Mouse (Mus musculus) mouse trophoblast stem cell (cell line): ENCODE measurements around the gene Ndufv2.
"Not testable (repeated sequence)": the region's sequence is repeated elsewhere in the genome, so short reads cannot be mapped to it uniquely, and the experiment has no call there.

Source experiments
- in situ Hi-C, 2 experiments: fragments of 300-500 bp; cut with MseI, MboI; formaldehyde crosslinking; loops; 2 replicates in 1 of 2; 3 replicates in 1 of 2; pipeline ENCODE4 v1.15.1; 2025

Gene Ndufv2

DNA sequence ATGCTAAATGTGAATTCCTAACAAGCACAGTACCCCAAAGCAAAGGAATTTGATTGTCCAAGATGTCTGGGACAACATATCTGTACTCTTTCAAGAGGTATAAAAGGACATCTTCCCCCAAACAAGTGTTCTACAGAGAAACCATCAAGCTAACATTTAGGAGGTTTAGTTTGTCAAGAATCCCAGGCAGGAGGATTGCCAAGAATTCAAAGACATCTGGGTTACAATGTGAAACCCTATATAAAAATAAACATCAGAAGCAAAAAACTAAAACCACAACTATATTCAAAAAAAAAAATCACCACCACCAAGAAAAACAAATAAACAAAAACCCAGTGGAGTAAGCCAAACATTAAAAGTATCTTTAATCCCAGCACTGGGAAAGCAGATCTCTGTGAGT lies 11.1 kb downstream of the Ndufv2 start:
- in situ Hi-C loops: no loop called here

DNA sequence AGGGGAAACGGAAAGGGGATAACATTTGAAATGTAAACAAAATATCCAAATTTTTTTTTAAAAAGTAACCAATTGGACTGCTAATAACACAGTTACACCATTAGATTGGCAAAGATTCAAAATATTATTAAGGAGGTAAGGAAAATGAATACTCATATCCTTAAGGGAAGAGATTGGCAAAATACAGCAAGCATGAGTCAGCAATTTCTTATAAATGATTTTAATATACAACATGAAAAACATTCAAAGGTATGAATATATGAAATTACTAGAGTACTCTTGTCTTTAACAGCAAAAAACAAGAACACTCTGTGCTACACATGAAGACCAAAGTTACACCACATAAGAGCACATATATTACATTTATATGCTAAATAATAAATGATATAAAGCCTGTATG lies 16.3 kb downstream of the Ndufv2 start:
- in situ Hi-C loops: no loop called here

DNA sequence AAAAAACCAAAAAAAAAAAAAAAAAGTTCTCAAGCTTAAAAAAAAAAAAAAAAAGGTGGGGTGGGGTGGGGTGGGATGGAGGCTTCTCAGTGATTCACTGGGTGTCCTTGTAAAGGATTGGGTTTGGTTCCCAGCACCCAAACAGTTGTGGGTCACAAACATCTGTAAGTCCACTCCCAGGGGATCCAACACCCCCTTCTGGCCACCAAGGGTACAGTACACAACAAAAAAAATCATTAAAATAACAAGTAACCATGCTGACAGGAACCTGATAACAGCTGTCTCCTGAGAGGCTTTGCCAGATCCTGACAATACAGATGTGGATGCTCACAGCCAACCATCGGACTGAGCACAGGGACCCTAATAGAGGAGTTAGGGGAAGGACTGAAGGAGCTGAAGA lies 16.9 kb downstream of the Ndufv2 start:
- in situ Hi-C loops: no loop called here

DNA sequence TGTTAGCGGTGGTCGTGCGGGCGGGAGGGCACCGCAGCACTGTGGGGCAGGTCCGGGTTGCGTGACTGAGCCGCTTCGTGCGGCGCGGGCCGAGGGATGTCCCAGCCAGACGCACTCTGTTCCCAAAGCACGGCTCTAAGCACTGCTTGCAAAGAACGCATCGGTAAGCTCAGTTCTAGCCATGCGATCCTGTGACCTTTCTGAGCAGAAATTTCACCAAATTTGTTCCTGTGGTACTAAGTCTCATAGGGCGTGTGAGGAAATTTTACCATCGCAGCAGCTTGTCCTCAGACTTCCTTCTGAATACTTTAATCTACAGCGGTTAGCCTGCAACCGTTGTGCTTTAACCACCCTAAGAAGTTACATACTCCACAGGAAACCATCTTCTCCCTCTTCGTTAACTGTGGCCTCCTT lies 23.9 kb downstream of the Ndufv2 start:
- in situ Hi-C loops: no loop called here

DNA sequence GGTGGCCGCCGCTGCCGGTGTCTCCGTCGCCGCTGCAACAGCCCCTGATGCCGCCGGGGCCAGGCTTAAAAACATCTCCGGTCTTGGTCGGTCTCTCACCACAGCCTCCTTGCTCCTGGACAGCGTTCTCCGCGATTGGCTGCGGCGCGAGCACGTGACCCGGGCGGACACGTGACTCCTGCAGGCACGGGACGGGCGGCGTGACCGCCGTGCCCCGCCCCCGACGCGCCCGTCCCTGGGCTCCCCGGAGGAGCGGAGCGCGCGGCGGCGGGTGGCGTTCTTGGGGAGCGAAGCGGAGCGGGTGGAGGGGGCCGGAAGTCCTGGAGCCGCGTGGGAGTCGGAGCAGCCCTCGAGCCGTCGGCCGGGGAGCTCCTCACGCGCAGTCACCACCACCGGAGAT lies 24.4 kb downstream of the Ndufv2 start, which contains the start of gene Ankrd12:
Gene Ankrd12 (minus strand): TSS at position 156 of the 400 bp plus-strand sequence.
- in situ Hi-C loops: no loop called here

DNA sequence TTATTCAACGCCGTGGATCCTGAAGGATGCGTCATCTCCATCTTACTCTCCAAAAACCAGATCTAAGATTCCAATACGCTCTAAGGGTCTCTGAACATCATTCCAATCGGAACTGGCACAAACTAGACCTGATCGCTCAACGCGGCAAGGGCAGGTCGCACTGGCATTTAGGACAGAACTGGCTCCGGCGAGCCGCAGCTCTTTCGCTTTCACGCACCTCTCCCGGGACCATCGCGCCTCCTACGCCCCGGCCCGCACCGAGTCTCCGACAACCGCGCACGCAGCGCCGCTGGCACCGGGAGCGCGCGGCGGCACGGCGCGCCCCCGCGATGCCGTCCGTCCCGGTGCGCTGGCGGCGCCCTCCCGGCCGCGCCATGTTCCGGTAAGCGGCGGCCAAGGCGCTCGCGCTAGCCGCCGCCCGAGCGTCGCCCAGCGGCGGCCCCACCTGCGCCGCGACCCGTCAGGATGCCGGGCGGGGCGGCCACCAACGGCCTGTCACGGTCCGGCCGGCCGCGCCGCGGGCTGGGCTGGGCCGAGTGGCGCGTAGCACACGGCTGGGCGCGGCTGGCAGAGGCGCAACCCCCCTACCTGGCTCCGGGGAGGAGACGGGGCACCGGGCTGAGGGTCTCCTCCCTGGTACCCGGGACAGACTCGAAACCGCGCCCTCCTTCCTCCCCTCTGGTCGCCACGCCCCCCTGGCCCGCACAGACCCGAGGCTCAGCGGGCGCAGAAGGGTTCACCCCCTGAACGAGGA lies 25.0 kb downstream of the Ndufv2 start:
- in situ Hi-C loops: no loop called here

DNA sequence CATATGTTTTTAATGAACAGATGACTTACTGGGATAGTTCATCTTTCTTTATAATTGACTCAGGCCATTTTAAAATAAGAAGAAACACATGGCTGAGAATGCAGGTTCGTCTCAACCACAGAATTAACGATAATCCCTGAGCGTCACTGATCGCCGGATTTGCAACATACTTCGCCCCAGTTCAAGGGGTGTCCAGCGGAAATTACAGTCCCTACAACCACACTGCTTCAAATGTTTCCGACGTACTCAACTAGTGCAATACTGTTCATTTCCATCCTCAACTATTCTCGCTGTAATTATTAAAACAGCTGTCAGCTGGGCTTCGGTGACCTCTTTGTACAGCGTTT lies 25.6 kb downstream of the Ndufv2 start:
- in situ Hi-C loops: no loop called here

DNA sequence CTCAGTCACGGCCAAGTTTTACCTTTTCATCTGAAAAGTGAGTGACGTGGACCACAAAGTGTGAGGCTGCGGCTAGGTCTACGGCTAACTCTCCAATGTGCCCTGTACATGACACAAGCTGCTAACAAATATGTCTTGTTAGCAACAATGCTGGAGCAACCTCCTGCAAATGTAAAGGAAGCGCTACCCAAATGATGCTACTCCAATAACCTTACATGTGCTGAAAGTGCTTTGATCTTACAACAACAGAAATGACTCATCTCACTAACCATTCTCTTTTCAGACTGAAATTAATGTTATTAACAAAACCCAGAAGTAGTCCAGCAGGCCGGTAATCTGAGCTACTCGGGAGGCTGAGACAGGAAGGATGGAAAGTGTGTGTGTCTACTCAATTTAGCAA lies 27.4 kb downstream of the Ndufv2 start:
- in situ Hi-C loops: no loop called here

DNA sequence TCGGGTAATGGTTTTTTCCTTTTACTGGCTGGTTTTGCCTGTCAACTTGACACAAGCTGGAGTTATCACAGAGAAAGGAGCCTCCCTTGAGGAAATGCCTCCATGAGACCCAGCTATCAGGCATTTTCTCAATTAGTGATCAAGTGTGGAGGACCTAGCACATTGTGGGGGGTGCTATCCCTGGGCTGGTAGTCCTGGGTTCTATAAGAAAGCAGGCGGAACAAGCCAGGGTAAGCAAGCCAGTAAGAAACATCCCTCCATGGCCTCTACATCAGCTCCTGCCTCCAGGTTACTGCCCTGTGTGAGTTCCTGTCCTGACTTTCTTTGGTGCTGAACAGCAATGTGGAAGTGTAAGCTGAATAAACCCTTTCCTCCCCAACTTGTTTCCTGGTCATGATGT lies 32.3 kb downstream of the Ndufv2 start:
- in situ Hi-C loops: not testable (repeated sequence)

DNA sequence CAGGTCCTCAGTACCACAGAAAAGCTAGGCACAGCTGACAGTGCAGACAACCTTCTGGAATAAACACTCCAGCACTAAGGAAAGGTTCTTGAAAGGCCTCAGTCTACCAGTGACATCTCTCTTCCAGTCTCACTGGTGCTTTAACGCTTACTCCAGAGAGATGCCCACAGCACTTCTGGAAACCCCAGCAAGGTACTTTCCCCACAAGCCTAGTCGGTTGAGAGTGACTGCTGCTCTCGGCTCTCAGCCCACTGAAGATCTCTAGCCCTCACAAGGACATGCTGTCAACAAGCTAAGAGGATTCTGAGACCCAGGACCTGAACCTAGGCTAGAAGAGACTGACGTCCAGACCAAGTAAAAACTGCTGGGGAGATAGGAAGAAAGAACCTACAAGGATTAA lies 36.2 kb downstream of the Ndufv2 start:
- in situ Hi-C loops: no loop called here

DNA sequence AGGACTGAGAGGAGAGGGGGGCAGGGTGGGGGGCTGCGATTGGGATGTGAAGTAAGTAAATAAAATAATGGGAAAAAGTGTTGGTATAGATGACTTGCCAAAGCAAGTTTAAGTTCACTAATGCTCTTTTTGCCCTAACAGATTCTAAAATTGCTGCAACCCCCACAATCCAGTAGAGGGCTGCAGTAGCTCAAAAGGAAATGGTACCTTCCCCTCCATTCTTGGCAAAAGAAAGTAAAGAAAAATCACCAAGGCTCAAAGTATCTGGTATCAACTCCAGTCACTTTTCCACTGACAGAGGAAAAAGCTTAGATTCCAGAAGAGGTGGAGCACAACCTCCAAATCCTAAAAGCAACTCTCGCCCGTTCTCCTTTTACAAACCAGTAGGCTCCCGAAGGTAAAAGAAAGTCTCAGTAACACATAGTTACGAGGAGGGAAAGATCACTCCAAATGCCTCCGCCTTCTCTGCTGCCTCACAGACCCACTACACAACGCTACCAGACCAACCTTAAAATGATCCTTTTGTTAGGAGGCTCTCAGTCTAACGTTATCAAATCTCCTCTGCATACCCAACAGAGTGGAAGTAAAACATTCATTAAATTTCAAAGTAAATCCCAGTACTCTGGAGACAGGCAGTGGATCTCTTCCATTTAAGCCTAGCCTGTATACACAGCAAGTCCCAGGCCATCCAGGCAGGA lies 40.0 kb downstream of the Ndufv2 start:
- in situ Hi-C loops: no loop called here

DNA sequence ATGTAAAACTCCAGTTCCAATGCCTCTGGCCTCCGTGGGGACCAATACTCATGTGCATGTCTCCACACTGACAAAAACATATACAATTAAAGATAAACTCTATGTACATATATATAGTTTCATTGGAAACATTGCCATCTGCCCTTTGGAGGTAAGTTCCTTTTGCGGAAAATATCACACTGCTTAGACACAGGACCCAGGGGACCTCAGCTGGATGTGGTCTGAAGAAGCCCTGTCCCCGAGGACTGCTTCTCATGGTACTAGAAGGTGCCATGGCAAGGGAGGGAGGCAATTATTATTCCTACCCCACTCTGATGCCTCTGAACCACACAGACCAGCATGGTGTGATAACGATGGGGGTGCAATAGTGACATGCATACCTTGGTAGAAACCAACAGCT lies 43.2 kb downstream of the Ndufv2 start:
- in situ Hi-C loops: no loop called here

DNA sequence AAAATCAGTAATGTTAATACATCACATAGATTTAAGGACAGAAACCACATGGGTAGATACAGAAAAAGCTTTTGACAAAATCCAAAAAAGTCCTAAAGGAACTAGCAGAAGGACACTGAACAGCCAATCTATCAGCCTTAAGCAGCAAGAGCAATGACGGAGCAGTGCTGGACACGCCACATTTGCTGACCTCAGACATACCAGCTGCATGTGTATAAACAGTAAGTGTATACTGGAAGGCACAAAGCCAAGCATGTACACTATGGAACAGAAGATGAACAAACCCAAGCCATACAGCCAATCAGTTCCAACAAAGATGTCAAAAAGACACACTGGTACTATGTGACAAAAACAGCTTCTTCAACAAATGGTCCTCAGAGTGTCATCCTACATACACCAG lies 44.2 kb downstream of the Ndufv2 start:
- in situ Hi-C loops: no loop called here

DNA sequence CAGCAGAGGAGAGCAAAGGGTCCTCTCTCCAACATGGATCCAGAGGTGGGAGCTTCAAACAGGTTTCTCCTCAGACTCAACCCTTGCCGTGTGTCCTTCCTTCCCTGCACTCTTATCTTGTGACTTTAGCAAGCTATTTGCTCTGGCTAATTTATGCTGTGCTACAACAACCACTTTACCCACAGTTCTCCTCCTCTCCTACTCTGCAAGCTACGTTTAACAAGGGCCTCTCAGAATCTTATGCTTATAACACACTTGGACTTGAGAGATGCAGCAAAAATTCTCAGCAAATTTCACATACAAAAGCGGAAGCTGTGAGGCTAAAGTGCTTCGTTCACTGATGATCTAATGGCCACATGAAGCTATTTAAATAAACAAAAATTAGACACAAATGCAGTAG lies 48.0 kb downstream of the Ndufv2 start:
- in situ Hi-C loops: no loop called here

DNA sequence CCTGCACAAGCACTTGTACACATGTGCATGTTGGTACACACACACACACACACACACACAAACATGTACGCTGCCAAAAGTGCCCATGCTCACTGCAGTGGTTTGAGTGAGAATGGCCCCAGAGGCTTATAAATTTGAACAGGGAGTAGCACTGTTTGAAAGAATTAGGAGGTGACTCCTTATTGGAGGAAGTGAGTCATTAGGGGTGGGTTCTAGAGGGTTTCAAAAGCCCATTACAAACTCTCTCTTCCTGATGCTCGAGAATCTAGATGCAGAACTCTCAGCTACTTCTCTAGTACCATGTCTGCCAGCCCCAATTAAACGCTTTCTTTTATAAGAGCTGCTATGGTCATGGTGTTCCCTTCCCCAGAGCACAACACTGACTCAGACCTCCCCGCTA lies 52.6 kb downstream of the Ndufv2 start:
- in situ Hi-C loops: no loop called here

DNA sequence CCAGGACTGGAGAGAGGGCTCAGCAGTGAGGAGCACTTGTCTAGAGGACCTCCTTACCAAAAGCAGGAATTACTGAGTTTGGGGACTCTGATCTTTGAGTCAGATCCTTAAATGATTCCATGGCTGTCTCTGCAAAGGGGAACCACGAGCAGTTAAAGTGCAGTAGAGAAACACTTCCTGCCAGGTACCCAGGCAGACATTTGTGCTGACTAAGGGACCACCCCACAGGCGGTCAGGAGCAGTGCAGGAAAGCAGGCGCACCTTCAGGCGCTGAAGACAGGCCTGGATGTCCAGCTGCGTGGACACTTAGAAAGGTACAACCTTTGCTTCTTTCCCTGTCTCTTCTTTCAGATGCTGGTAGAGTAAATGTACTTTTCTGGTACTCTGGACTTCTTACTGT lies 53.2 kb downstream of the Ndufv2 start:
- in situ Hi-C loops: no loop called here

DNA sequence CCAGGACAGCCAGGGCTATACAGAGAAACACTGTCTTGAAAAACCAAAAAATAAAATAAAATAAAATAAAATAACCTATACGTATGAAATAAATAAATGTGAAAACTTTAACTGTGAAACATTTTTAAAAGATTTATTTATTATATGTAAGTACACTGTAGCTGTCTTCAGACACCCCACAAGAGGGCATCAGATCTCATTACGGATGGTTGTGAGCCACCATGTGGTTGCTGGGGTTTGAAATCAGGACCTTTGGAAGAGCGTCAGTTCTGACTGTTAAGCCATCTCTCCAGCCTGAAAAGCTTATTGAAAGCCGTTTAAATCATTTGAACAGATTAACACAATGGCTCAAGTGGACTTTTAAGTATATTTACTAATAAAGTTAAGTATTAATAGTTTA lies 57.7 kb downstream of the Ndufv2 start:
- in situ Hi-C loops: not testable (repeated sequence)

DNA sequence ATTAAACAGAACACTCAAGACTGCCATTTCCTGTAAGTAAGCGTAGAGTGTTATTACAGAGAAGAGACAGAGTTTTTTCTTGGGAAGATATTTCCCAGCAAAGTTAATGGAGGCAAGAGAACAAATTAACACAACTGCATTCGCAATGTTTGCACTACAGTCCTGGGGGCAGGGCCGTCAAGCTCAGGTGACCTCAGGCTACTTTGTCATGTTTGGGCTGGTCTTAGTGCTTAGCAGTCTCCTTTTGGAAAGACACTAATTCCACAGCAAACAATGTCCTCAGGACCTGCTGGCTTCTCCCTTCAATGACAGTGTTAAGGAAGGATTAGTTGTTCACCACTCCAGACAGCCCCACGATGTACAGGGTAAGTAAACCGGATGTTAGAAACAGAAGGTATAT lies 60.3 kb downstream of the Ndufv2 start:
- in situ Hi-C loops: no loop called here

DNA sequence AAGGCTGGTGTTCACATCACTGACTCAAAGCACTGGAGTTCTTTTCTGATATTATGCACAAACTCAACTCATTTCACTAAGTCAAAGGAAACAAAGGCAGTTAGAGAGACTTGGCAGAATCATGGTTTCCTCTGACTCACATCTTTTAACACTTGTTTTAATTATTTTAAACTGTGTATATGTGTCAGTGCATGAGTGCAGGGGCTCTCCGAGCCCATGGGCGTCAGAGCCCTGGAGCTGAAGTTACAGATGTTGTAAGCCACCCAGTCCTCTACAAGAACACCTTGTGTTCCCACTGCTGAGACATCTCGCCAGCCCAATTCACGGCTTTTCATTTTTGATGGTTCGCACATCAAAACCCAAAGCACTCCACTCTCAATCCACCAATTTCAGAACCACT lies 68.1 kb downstream of the Ndufv2 start:
- in situ Hi-C loops: no loop called here

DNA sequence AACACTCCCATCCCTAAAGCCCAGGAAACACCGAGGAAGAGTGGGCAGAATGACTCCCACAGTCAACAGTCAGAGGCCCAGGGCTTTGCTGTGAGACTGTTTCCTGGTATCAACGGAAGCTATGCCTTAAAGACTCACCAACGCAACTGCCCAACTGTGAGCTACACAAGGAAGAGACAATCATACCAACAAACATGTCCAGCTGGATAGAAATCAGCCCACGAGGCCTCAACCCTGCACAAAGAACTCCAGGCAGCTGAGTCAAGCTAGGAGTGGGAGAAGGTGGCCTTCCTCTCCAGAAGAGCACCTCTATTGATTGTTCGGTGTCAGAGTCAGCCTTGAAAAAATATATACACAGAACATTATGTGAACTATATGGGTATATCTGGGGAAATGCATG lies 69.4 kb downstream of the Ndufv2 start:
- in situ Hi-C loops: no loop called here
